Mouse (Mus musculus) telencephalon, adult 2 months (tissue): Measurements from ENCODE around the gene Cntn5.

Experiments
- DNase-seq: peaks from one replicate; pipeline ENCODE4 v3.0.0-alpha.2; 2011; ENCODE audit warnings: low read depth, low spot score

Cntn5 gene

DNA sequence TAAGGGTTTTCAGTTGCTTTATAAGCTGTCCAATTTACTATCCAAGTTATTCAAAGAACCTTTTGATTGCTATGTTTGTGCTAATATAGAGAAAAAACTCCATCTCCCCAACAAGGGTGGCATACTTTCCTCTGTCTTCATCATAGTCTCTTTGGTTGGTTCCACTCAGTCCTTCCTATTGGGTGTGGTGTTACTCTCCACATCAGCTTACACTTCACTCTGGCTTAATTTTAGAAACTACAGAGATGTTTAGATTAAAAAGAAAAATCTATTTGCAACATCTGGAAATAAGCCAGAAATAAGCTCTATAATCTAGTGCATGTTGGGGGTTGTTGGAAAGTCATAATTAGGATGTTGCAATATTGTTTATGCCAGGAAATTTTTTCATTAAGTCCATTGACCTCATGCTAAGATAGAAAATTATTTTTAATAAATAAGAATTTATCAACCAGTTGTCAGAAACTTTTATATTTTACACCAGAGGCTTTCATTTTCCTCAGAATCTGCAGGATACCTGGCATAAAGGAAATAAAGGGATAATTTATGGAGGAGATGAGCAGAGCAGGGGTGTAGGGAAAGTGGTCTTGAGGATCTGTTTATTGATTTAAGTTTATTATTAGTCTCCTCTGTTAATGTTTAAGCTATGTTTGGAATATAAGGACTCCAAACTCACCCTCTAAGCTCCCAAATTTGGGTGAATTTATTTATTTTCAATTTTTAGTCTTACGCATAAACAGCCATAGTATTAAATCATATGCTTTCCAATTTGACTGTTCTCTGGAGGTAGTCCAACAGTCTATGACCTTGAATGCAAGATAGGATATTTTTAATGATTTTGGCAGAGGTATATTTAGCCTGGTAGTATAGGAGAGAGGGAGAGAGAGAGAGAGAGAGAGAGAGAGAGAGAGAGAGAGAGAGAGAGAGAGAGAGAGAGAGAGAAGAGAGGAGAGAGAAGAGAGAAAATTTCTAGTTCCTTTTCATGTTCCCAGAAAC, 966.8 kb downstream of the Cntn5 start:
- DNase-seq: no peak

DNA sequence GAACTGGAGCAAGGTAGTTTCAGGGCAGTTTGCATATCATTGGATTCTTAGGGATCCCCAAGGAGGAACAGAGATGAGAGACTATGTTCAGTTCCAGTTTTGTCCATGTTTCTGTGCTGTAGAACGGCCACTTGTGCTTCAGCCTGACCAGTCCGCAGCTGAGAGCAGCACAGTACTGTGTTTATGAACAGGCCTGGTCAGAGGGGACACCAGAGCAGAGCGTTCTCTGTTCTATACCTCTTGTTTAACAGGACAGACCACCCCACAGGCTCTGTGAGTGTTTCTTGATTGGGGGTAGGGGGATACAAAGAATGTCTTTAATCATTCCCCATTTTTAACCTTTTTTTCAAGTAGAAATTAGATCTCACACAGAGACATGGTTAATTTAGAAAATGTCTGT, 984.0 kb downstream of the Cntn5 start:
- DNase-seq: no peak

GRCm38 (mm10) chr9:9899070-9899469, 1005.5 kb downstream of the Cntn5 start:
- peak; percentile 75 for DNase-seq

- no peak for DNase-seq
These were observed 1018.4 kb downstream of the Cntn5 start for GRCm38 (mm10) chr9:9886210-9886609.

GRCm38 (mm10) chr9:9882779-9883383, 1021.7 kb downstream of the Cntn5 start:
- DNase-seq: no peak

DNA sequence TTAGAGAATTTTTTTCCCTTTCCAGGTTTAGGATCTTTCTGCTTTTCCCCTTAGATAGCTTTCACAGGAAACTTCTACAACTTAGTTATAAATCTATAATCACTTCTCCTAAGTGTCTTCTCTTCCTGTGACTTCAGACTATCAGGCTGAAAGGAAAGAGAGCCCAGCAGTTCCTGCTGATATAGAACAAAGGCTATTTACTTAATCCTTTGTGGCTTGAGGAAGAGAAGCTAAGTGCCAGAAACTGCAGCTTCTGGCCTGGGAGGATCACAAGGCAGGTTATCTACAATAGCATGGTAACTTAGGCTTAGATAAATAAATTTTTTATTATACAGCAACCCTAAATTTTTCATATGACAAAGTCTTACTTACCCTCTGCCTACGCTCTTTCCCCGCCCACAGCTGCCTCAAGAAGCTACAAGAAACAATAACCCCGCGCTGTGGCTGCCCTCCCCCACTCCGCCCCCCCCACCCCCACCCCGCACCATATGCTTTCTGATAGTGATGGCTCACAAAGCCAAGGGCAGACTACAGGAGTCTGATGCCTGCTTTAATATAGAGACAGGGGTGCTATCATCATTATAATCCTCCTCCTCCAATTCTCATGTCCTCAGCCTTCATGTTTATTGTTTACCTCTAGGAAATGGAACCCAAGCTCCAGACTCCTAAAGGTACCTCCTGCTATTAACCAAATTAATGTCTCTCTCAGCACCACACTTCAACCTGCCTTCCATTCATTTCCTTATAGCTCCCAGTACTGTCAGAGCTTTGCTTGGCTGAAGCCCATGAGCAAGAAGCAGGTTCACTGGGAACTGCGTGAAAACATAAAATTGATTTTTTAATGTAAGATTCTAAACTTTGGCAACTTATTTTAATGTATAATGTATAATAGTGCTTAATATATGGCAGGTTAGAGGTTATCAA, 1032.2 kb downstream of the Cntn5 start:
- DNase-seq: no peak

- DNase-seq: no peak
These were observed 1043.9 kb downstream of the Cntn5 start for GRCm38 (mm10) chr9:9860631-9861030.

GRCm38 (mm10) chr9:9859323-9859722, 1045.3 kb downstream of the Cntn5 start:
- no peak for DNase-seq

GRCm38 (mm10) chr9:9854791-9855190, 1049.8 kb downstream of the Cntn5 start:
- DNase-seq: no peak

GRCm38 (mm10) chr9:9830231-9830630, 1074.3 kb downstream of the Cntn5 start:
- DNase-seq: no peak

DNA sequence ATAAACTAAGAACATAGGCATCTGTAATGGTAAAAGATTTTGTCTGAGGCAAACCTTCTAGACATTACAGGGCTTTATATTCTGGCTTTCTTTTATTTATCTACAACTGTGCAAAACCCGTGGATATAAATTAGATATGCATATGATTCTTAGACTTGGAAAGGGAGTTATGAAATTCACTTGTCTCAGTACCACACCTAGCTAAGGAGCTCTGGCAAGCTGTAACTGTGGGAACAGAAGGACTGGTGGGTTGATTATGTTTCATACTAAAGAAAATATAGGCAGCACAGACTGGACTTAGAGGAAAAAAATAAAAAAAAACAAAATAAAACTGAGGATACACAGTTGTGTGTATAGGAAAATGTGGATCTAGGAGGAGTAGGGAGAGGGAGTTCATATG, 1084.6 kb downstream of the Cntn5 start:
- peak; percentile 68 for DNase-seq

- DNase-seq: no peak
These were observed 1087.1 kb downstream of the Cntn5 start for GRCm38 (mm10) chr9:9817477-9817876.

DNA sequence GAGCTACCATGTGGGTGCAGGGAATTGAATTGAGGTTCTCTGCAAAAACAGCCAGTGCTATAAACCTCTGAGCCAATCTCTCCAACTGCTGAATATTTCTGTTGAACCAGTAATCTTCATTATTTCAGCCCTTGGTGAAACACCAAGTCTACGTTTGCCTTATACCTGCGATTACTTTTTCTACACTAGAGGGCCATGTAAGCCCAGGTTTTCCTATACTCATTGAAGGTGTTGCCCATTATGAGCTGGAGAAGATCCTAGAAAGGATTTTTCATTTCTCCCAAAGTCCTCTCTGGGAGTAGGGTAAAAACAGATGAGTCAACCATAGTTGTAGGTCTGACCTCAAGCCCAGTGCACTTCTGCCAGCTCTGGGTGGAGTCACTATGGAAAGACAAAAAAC, 1105.0 kb downstream of the Cntn5 start:
- DNase-seq: no peak

DNA sequence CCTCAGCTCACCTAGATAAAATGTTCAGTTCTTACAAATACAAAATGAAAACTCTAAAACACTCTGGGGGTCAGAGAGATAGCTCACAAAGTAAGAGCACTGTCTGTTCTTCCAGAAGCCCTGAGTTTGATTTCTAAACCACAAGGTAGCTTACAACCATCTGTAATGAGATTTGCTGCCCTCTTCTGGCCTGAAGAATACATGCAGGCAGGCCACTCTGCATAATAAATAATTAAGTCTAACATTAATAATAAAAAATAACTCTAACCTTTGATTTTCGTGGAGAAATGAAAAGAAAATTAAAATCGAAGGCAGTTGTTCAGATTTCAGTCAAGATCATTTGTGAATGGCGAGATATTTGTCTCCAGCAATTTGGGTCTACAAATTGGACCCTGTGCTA, 1120.9 kb downstream of the Cntn5 start:
- DNase-seq: no peak

DNA sequence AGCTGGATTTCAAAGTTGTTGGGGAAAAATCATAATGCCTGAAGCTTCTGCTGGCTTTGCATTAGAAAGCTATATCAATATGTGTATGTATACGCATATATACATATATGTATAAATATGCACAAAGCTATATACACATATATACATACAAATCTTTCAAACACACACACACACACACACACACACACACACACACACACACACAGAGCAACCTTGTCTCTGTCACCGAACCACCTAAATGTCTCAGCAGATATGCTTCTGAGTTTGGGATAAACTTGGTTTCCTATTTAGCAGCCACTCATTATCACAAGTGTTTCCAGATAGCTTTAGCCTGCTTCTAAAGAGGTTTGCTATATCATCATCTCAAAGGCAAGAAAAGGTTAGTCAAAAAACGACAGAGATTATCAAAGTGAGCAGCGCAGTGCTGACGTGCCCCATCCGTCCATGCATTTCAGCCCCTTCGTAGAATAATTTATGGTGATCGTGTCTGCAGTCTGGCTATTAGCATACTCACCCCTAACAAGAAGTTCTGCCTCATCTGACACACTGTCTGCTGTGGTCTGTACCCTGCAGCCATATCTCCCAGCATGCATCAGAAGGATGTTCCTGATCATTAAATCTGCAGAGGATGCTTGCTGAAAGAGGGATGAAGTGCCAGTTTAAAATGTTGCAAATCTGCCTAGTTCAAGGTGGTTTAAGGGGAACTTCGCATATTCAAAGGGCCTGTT, 1123.3 kb downstream of the Cntn5 start:
- DNase-seq: no peak

GRCm38 (mm10) chr9:9779646-9780045, 1124.9 kb downstream of the Cntn5 start:
- no peak for DNase-seq

DNA sequence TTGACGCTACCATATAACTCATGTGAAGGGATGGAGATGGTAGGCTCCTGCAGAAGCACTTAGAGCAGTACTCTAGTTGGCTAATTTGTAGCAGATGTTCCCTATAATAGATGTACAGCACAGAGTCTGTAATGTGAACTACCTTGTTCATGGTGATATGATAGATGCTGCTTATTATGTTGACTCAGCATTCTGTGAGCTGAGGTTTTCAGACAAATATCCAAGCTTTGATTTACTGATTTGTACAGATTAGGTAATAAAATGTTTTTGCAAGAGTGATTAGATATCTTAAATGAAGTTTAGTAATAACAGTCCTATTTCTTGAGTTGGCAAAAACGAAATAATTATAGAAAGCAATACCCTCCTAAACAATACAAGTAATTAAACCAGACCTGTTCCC, 1133.8 kb downstream of the Cntn5 start:
- no peak for DNase-seq

DNA sequence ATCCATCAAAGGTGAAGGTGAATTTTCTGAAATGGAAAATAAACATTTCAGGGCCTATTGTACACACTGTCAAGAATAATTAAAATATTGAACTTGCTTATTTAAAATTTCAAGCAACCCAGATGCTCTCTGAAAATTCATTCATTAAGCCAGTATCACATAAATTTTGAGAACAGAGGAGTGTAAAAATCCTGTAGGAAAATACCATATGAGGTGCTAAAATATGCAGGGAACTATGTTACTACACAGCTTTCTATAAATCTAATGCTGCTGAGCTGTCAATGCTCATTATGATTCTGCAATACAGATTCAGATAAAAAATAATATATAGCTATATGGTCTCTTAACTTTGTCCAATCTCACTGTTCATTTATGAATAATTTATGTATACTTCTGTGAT, 1134.9 kb downstream of the Cntn5 start:
- no peak for DNase-seq

- no peak for DNase-seq
These were observed 1186.4 kb downstream of the Cntn5 start for GRCm38 (mm10) chr9:9718145-9718544.

GRCm38 (mm10) chr9:9708671-9709070, 1195.9 kb downstream of the Cntn5 start:
- DNase-seq: no peak

- no peak for DNase-seq
These were observed 1196.8 kb downstream of the Cntn5 start for GRCm38 (mm10) chr9:9707766-9708165.
